Mouse (Mus musculus) CH12.LX (cell line): ENCODE measurements around the gene Rasgef1c.

ENCODE experiments used
- CTCF ChIP-seq, 2 experiments: IDR thresholded peaks in 1 of 2; conservative IDR thresholded peaks in 1 of 2; 2 replicates each; pipeline ENCODE4 v1.5.1; 2011 to 2012; ENCODE audit warnings: low read depth in 2 of 2, low read length in 2 of 2, improper control_type of control experiment in 1 of 2, inconsistent platforms in 1 of 2, mild to moderate bottlenecking in 1 of 2, moderate library complexity in 1 of 2
- E2F4 ChIP-seq: IDR thresholded peaks from 2 replicates; pipeline ENCODE4 v1.6.1; 2011; ENCODE audit warnings: low read depth, low read length, improper control_type of control experiment; ENCODE audit not compliant: insufficient replicate concordance
- ELF1 ChIP-seq: IDR thresholded peaks from 2 replicates; pipeline ENCODE4 v1.6.1; 2014; ENCODE audit warnings: low read depth, mild to moderate bottlenecking, inconsistent platforms, low read length, improper control_type of control experiment
- EP300 ChIP-seq: IDR thresholded peaks from 2 replicates; pipeline ENCODE4 v1.6.1; 2011; ENCODE audit warnings: low read length, improper control_type of control experiment
- HCFC1 ChIP-seq: IDR thresholded peaks from 2 replicates; pipeline ENCODE4 v1.6.1; 2012; ENCODE audit warnings: low read depth, mild to moderate bottlenecking, inconsistent platforms, low read length, improper control_type of control experiment
- MXI1 ChIP-seq: IDR thresholded peaks from 2 replicates; pipeline ENCODE4 v1.6.1; 2011; ENCODE audit warnings: mild to moderate bottlenecking, low read depth, low read length, improper control_type of control experiment
- POLR2A ChIP-seq: IDR thresholded peaks from 2 replicates; pipeline ENCODE4 v1.6.1; 2011; ENCODE audit warnings: low read depth, mild to moderate bottlenecking, improper control_type of control experiment, low read length
- RAD21 ChIP-seq: IDR thresholded peaks from 2 replicates; pipeline ENCODE4 v1.6.1; 2011; ENCODE audit warnings: low read depth, mild to moderate bottlenecking, low read length, improper control_type of control experiment, moderate library complexity
- SIN3A ChIP-seq: IDR thresholded peaks from 2 replicates; pipeline ENCODE4 v1.6.1; 2012; ENCODE audit warnings: low read length, improper control_type of control experiment, inconsistent platforms
- USF1 ChIP-seq: IDR thresholded peaks from 2 replicates; pipeline ENCODE4 v1.6.1; 2014; ENCODE audit warnings: low read depth, mild to moderate bottlenecking, inconsistent platforms, low read length, improper control_type of control experiment
- ZC3H11A ChIP-seq: IDR thresholded peaks from 2 replicates; pipeline ENCODE4 v1.6.1; 2012; ENCODE audit warnings: low read depth, mild to moderate bottlenecking, inconsistent platforms, low read length, improper control_type of control experiment
- ZMIZ1 ChIP-seq: IDR thresholded peaks from 2 replicates; pipeline ENCODE4 v1.6.1; 2012; ENCODE audit warnings: low read depth, mild to moderate bottlenecking, inconsistent platforms, low read length, improper control_type of control experiment
- ZNF384 ChIP-seq: IDR thresholded peaks from 2 replicates; pipeline ENCODE4 v1.6.1; 2012; ENCODE audit warnings: low read depth, low read length, improper control_type of control experiment, inconsistent platforms

DNA sequence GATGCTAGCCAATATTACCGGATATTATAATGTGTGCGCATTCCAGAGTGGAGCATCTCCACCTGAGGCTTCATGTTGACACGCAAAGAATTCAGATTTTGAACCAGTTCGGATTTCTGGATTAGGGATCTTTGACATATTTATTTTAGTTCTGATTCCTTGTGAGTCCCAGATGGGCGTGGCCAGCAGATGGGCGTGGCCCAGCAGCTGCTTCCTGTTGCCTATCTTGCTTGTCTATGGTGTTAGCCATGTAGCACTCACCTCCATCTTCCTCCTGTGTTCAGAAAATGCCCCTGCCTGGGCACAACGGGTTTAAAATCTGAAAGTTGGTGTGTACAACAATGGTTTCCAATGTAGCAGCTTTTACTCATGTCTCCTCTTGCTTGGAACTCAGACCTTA, 24.5 kb downstream of the Rasgef1c start:
- TF ChIP-seq ZNF384 (no peak), E2F4 (no peak), CTCF (conservative IDR thresholded peaks at IDR 0.05 in 1 of 2, IDR thresholded peaks at IDR 0.05 in 1 of 2; ENCODE audit: low read depth in 2 of 2, low read length in 2 of 2) (no peak), EP300 (no peak), HCFC1 (no peak), ELF1 (no peak), MXI1 (no peak), POLR2A (no peak), ZMIZ1 (no peak), SIN3A (no peak), ZC3H11A (no peak), RAD21 (no peak), USF1 (no peak)
